Mouse (Mus musculus) neural tube, embryonic 15.5 days (tissue): Measurements from ENCODE around the gene Akap2. TPM values are rescaled to one million over a fixed set of nuclear protein-coding genes. Genes with fewer than 3 reads are reported as not detected.
A peak's percentile ranks its signal among the peaks of the same experiment; 100 is the strongest.

Source experiments
- ATAC-seq: fragments of 200-750 bp; cut with Nextera tagmentation; 2 replicates; pipeline ENCODE4 v1.8.0; 2017; ENCODE audit warnings: mild to moderate bottlenecking, moderate TSS enrichment, moderate library complexity; ENCODE audit not compliant: low FRiP score
- H3K27ac ChIP-seq: fragments of 300-500 bp; sonication (generic); replicated peaks from 2 replicates; pipeline ENCODE4 v1.5.1; 2015; ENCODE audit warnings: mild to moderate bottlenecking, inconsistent platforms
- H3K27me3 ChIP-seq: fragments of 300-500 bp; sonication (generic); replicated peaks from 2 replicates; pipeline ENCODE4 v1.6.1; 2015; ENCODE audit warnings: inconsistent platforms
- H3K36me3 ChIP-seq: fragments of 300-500 bp; sonication (generic); 2 replicates; pipeline ENCODE4 v1.6.1; 2015; ENCODE audit warnings: inconsistent platforms
- H3K4me1 ChIP-seq: fragments of 300-500 bp; sonication (generic); 2 replicates; pipeline ENCODE4 v1.6.1; 2015; ENCODE audit warnings: inconsistent platforms
- H3K4me2 ChIP-seq: fragments of 300-500 bp; sonication (generic); 2 replicates; pipeline ENCODE4 v1.6.1; 2015; ENCODE audit warnings: inconsistent platforms, mild to moderate bottlenecking, moderate library complexity
- H3K4me3 ChIP-seq: fragments of 300-500 bp; sonication (generic); replicated peaks from 2 replicates; pipeline ENCODE4 v1.5.1; 2015; ENCODE audit warnings: mild to moderate bottlenecking, inconsistent platforms
- H3K9ac ChIP-seq: fragments of 300-500 bp; sonication (generic); replicated peaks from 2 replicates; pipeline ENCODE4 v1.6.1; 2015; ENCODE audit warnings: mild to moderate bottlenecking, inconsistent platforms
- H3K9me3 ChIP-seq: fragments of 300-500 bp; sonication (generic); replicated peaks from 2 replicates; pipeline ENCODE4 v1.6.1; 2016; ENCODE audit warnings: inconsistent platforms
- WGBS: fragments of 180-500 bp; shearing (Covaris S2); methylation state at CpG from one replicate; pipeline ENCODE4 v1.1.7; 2015; ENCODE audit warnings: mixed read lengths; 5-methylcytosine and 5-hydroxymethylcytosine counted together
- polyA plus RNA-seq: library from polyadenylated mRNA; unstranded; fragments of >200 nt; fragmentation: Nextera tagmentation; extraction: Ambion mirVana; gene quantifications from 2 replicates; pipeline ENCODE4 v1.2.1, GENCODE M21; 2015

The Akap2 gene
- 11.0 and 19.4 TPM in 2 replicates for polyA plus RNA-seq

GRCm38 (mm10) chr4:57717354-57717753, at the start of gene Akap2:
Akap2 (plus strand) TSS chr4:57717657.
- Histone ChIP-seq H3K4me1 (0 out of 2 replicates have a peak, but pooled peaks cover 5% of the 10 kb centered on the region), H3K4me2 (no peak within 1 kb of the TSS), H3K36me3 (no peaks in the 10 kb centered on the region), H3K9ac (no peak within 1 kb of the TSS), H3K4me3 (no peak within 1 kb of the TSS), H3K27me3 (no peaks in the 10 kb centered on the region), H3K27ac (no peak within 1 kb of the TSS), H3K9me3 (no peaks in the 10 kb centered on the region)
- WGBS = 88% methylated on average over 9 of the region's 9 CpGs
- ATAC-seq = no peak

- peaks cover 18% of the 10 kb centered on the region for H3K4me1 ChIP-seq
- H3K9me3 ChIP-seq = no peaks in the 10 kb centered on the region
- 77% methylated on average over 7 of the region's 7 CpGs for WGBS
- no peak for ATAC-seq
- no peak overlapping the region for H3K9ac ChIP-seq
- H3K27me3 ChIP-seq = no peaks in the 10 kb centered on the region
- H3K27ac ChIP-seq = no peak overlapping the region
- H3K4me3 ChIP-seq = no peak overlapping the region
- no peaks in the 10 kb centered on the region for H3K36me3 ChIP-seq
- H3K4me2 ChIP-seq = no peak overlapping the region
These were observed 46.5 kb upstream of the Akap2 start for GRCm38 (mm10) chr4:57670813-57671469.

- Histone ChIP-seq H3K4me1 (peaks cover 18% of the 10 kb centered on the region), H3K4me2 (no peak overlapping the region), H3K4me3 (no peak overlapping the region), H3K9ac (no peak overlapping the region), H3K36me3 (no peaks in the 10 kb centered on the region), H3K27me3 (no peaks in the 10 kb centered on the region), H3K27ac (no peak overlapping the region), H3K9me3 (no peaks in the 10 kb centered on the region)
- 81% methylated on average over 4 of the region's 4 CpGs for WGBS
- ATAC-seq = no peak
These were observed 44.9 kb upstream of the Akap2 start for GRCm38 (mm10) chr4:57672541-57672940.

GRCm38 (mm10) chr4:57672996-57673906, 44.2 kb upstream of the Akap2 start:
- Histone ChIP-seq H3K9ac (no peak overlapping the region), H3K36me3 (no peaks in the 10 kb centered on the region), H3K4me1 (peaks cover 18% of the 10 kb centered on the region), H3K9me3 (no peaks in the 10 kb centered on the region), H3K4me3 (peak overlapping the region; percentile 21), H3K4me2 (peak overlapping the region; percentile 48), H3K27me3 (no peaks in the 10 kb centered on the region), H3K27ac (no peak overlapping the region)
- 16% methylated on average over 12 of the region's 12 CpGs for WGBS
- ATAC-seq = peak; percentile 62; the same call in 1 of the 2 replicates

- H3K36me3 ChIP-seq = no peaks in the 10 kb centered on the region
- H3K4me1 ChIP-seq = peaks cover 18% of the 10 kb centered on the region
- H3K4me2 ChIP-seq = no peak overlapping the region
- WGBS = 80% methylated on average over 7 of the region's 7 CpGs
- no peaks in the 10 kb centered on the region for H3K27me3 ChIP-seq
- H3K27ac ChIP-seq = 0 out of 2 replicates have a peak overlapping the region, but pooled peaks have one; percentile 43
- no peak overlapping the region for H3K9ac ChIP-seq
- ATAC-seq = no peak
- no peaks in the 10 kb centered on the region for H3K9me3 ChIP-seq
- no peak overlapping the region for H3K4me3 ChIP-seq
These were observed 43.1 kb upstream of the Akap2 start for GRCm38 (mm10) chr4:57674351-57674750.

- peak; percentile 39; the same call in 1 of the 2 replicates for ATAC-seq
- no peaks in the 10 kb centered on the region for H3K9me3 ChIP-seq
- H3K4me1 ChIP-seq = peaks cover 18% of the 10 kb centered on the region
- peak overlapping the region; percentile 20; the same call in 1 of the 2 replicates for H3K4me3 ChIP-seq
- 3% methylated on average over 13 of the region's 13 CpGs for WGBS
- no peaks in the 10 kb centered on the region for H3K36me3 ChIP-seq
- H3K27ac ChIP-seq = peak overlapping the region; percentile 51; the same call in 1 of the 2 replicates
- H3K9ac ChIP-seq = no peak overlapping the region
- no peaks in the 10 kb centered on the region for H3K27me3 ChIP-seq
- peak overlapping the region; percentile 55 for H3K4me2 ChIP-seq
These were observed 42.1 kb upstream of the Akap2 start for GRCm38 (mm10) chr4:57675387-57675786.

GRCm38 (mm10) chr4:57677916-57678315, 39.5 kb upstream of the Akap2 start:
- H3K9ac ChIP-seq = no peak overlapping the region
- no peak for ATAC-seq
- no peaks in the 10 kb centered on the region for H3K36me3 ChIP-seq
- peaks cover 18% of the 10 kb centered on the region for H3K4me1 ChIP-seq
- 87% methylated on average over 12 of the region's 12 CpGs for WGBS
- no peak overlapping the region for H3K27ac ChIP-seq
- no peak overlapping the region for H3K4me2 ChIP-seq
- no peak overlapping the region for H3K4me3 ChIP-seq
- no peaks in the 10 kb centered on the region for H3K9me3 ChIP-seq
- no peaks in the 10 kb centered on the region for H3K27me3 ChIP-seq

GRCm38 (mm10) chr4:57678991-57679457, 38.4 kb upstream of the Akap2 start:
- Histone ChIP-seq H3K27ac (no peak overlapping the region), H3K27me3 (no peaks in the 10 kb centered on the region), H3K4me2 (no peak overlapping the region), H3K4me3 (no peak overlapping the region), H3K9ac (no peak overlapping the region), H3K4me1 (peaks cover 13% of the 10 kb centered on the region), H3K36me3 (no peaks in the 10 kb centered on the region), H3K9me3 (no peaks in the 10 kb centered on the region)
- ATAC-seq = no peak
- 81% methylated on average over 9 of the region's 9 CpGs for WGBS

- no peak for ATAC-seq
These were observed 37.3 kb upstream of the Akap2 start for GRCm38 (mm10) chr4:57680186-57680585.

GRCm38 (mm10) chr4:57681511-57681910, 35.9 kb upstream of the Akap2 start:
- Histone ChIP-seq H3K9me3 (no peaks in the 10 kb centered on the region), H3K27me3 (no peaks in the 10 kb centered on the region), H3K4me1 (no peaks in the 10 kb centered on the region), H3K4me2 (no peak overlapping the region), H3K9ac (no peak overlapping the region), H3K27ac (no peak overlapping the region), H3K36me3 (no peaks in the 10 kb centered on the region), H3K4me3 (no peak overlapping the region)
- ATAC-seq = no peak
- whole genome bisulfite sequencing = 54% methylated on average over 12 of the region's 12 CpGs

More at GRCm38 (mm10) chr4:57680186-57680585, 37.3 kb upstream of the Akap2 start:
- 42% methylated on average over 12 of the region's 12 CpGs for WGBS
- peaks cover 5% of the 10 kb centered on the region; the same call in 1 of the 2 replicates for H3K4me1 ChIP-seq
- no peak overlapping the region for H3K4me3 ChIP-seq
- no peaks in the 10 kb centered on the region for H3K27me3 ChIP-seq
- no peaks in the 10 kb centered on the region for H3K9me3 ChIP-seq
- H3K36me3 ChIP-seq = no peaks in the 10 kb centered on the region
- H3K9ac ChIP-seq = no peak overlapping the region
- H3K27ac ChIP-seq = no peak overlapping the region
- no peak overlapping the region for H3K4me2 ChIP-seq

- Histone ChIP-seq H3K9me3 (no peaks in the 10 kb centered on the region), H3K36me3 (no peaks in the 10 kb centered on the region), H3K4me2 (no peak overlapping the region), H3K9ac (no peak overlapping the region), H3K27ac (no peak overlapping the region), H3K4me3 (no peak overlapping the region), H3K4me1 (no peaks in the 10 kb centered on the region), H3K27me3 (no peaks in the 10 kb centered on the region)
- 92% methylated on average over 2 of the region's 2 CpGs for WGBS
- no peak for ATAC-seq
These were observed 35.1 kb upstream of the Akap2 start for GRCm38 (mm10) chr4:57682341-57682740.
